Mouse (Mus musculus) hindbrain, embryonic 14.5 days (tissue): ENCODE data around the gene Naa25. TPM values are rescaled to one million over a fixed set of nuclear protein-coding genes. Genes with fewer than 3 reads are reported as not detected.

Experiments
- ATAC-seq: fragments of 200-750 bp; cut with Nextera tagmentation; 2 replicates; pipeline ENCODE4 v1.8.0; 2017; ENCODE audit warnings: moderate number of reproducible peaks, mild to moderate bottlenecking, moderate TSS enrichment, moderate library complexity; ENCODE audit not compliant: low FRiP score
- DNase-seq: peaks from one replicate; pipeline ENCODE4 v3.0.0-alpha.2; 2015; ENCODE audit warnings: low spot score
- H3K27ac ChIP-seq: fragments of 300-500 bp; sonication (generic); 2 replicates; pipeline ENCODE4 v1.5.1; 2014; ENCODE audit warnings: mild to moderate bottlenecking, moderate library complexity
- H3K27me3 ChIP-seq: fragments of 300-500 bp; sonication (generic); 2 replicates; pipeline ENCODE4 v1.6.1; 2014; ENCODE audit warnings: mild to moderate bottlenecking, low read length, mixed read lengths; ENCODE audit not compliant: control insufficient read depth, insufficient read depth
- H3K36me3 ChIP-seq: fragments of 300-500 bp; sonication (generic); replicated peaks from 2 replicates; pipeline ENCODE4 v1.6.1; 2014; ENCODE audit not compliant: control insufficient read depth, insufficient read depth
- H3K4me1 ChIP-seq: fragments of 300-500 bp; sonication (generic); replicated peaks from 2 replicates; pipeline ENCODE4 v1.6.1; 2014; ENCODE audit warnings: antibody characterized with exemption, low read length, mixed read lengths; ENCODE audit not compliant: control insufficient read depth, insufficient read depth
- H3K4me2 ChIP-seq: fragments of 300-500 bp; sonication (generic); replicated peaks from 2 replicates; pipeline ENCODE4 v1.6.1; 2014; ENCODE audit warnings: mild to moderate bottlenecking, moderate library complexity
- H3K4me3 ChIP-seq: fragments of 300-500 bp; sonication (generic); replicated peaks from 2 replicates; pipeline ENCODE4 v1.5.1; 2014; ENCODE audit warnings: mild to moderate bottlenecking, low read length
- H3K9ac ChIP-seq: fragments of 300-500 bp; sonication (generic); 2 replicates; pipeline ENCODE4 v1.6.1; 2014
- H3K9me3 ChIP-seq: fragments of 300-500 bp; sonication (generic); 2 replicates; pipeline ENCODE4 v1.6.1; 2016; ENCODE audit warnings: low read length; ENCODE audit not compliant: control insufficient read depth
- WGBS: fragments of 180-500 bp; shearing (Covaris S2); extraction: QIAGEN DNeasy Blood & Tissue Kit; methylation state at CpG from one replicate; pipeline ENCODE4 v1.1.7; 2014; 5-methylcytosine and 5-hydroxymethylcytosine counted together
- polyA plus RNA-seq: library from polyadenylated mRNA; unstranded; fragments of >200 nt; fragmentation: Nextera tagmentation; extraction: Ambion mirVana; gene quantifications from 2 replicates; pipeline ENCODE4 v1.2.1, GENCODE M21; 2014

The Naa25 gene
- polyA plus RNA-seq, 1 experiment from 2014 or later: 55.3 TPM

- no peak for ATAC-seq
- 39% methylated on average over 3 of the region's 3 CpGs for WGBS
- no peak overlapping the region for H3K27ac ChIP-seq
Measured at GRCm38 (mm10) chr5:121477680-121478079, 79.9 kb downstream of the Naa25 start.

GRCm38 (mm10) chr5:121484801-121485200, 87.1 kb downstream of the Naa25 start:
- Histone ChIP-seq H3K27ac (no peak overlapping the region), H3K4me3 (no peak overlapping the region), H3K27me3 (no peaks in the 10 kb centered on the region), H3K4me2 (no peak overlapping the region), H3K36me3 (no peaks in the 10 kb centered on the region), H3K9me3 (no peaks in the 10 kb centered on the region), H3K9ac (no peak overlapping the region), H3K4me1 (no peaks in the 10 kb centered on the region)
- DNase-seq: no peak
- no peak for ATAC-seq
- 86% methylated on average over 5 of the region's 5 CpGs for WGBS

More at GRCm38 (mm10) chr5:121477680-121478079, 79.9 kb downstream of the Naa25 start:
- H3K4me2 ChIP-seq: no peak overlapping the region
- no peaks in the 10 kb centered on the region for H3K36me3 ChIP-seq
- no peaks in the 10 kb centered on the region for H3K27me3 ChIP-seq
- H3K4me3 ChIP-seq: no peak overlapping the region
- no peaks in the 10 kb centered on the region for H3K4me1 ChIP-seq
- H3K9ac ChIP-seq: no peak overlapping the region
- H3K9me3 ChIP-seq: no peaks in the 10 kb centered on the region
- DNase-seq: peak; percentile 94

- Histone ChIP-seq H3K9ac (no peak overlapping the region), H3K27me3 (no peaks in the 10 kb centered on the region), H3K9me3 (no peaks in the 10 kb centered on the region), H3K4me2 (no peak overlapping the region), H3K4me1 (no peaks in the 10 kb centered on the region), H3K4me3 (no peak overlapping the region), H3K27ac (no peak overlapping the region), H3K36me3 (no peaks in the 10 kb centered on the region)
- ATAC-seq: no peak
- WGBS: 84% methylated on average over 8 of the region's 8 CpGs
- no peak for DNase-seq
Measured at GRCm38 (mm10) chr5:121493305-121493704, 95.6 kb downstream of the Naa25 start.

Other genes with a start within 250 kb of the Naa25 start
- 26.2 and 26.4 TPM in 2 replicates for gene Ptpn11, start 206.5 kb upstream of the Naa25 start, polyA plus RNA-seq
- 377 and 422 TPM in 2 replicates for gene Rpl6, start 193.5 kb upstream of the Naa25 start, polyA plus RNA-seq
- 34.1 and 37.2 TPM in 2 replicates for gene Hectd4, start 177.7 kb upstream of the Naa25 start, polyA plus RNA-seq
- 118 and 120 TPM in 2 replicates for gene Trafd1, start 12.3 kb upstream of the Naa25 start, polyA plus RNA-seq
- gene Tmem116, start 54.0 kb downstream of the Naa25 start, polyA plus RNA-seq: 1.2 and 1.9 TPM in 2 replicates
- gene Erp29, start 54.6 kb downstream of the Naa25 start, polyA plus RNA-seq: 146 and 147 TPM in 2 replicates
- not detected in 2 replicates for gene Adam1b, start 105.5 kb downstream of the Naa25 start, polyA plus RNA-seq
- 4.4 and 5.0 TPM in 2 replicates for gene Adam1a, start 147.5 kb downstream of the Naa25 start, polyA plus RNA-seq
- gene Gm42878, start 147.5 kb downstream of the Naa25 start, polyA plus RNA-seq: not detected in 2 replicates
- 58.9 and 66.6 TPM in 2 replicates for gene Mapkapk5, start 148.0 kb downstream of the Naa25 start, polyA plus RNA-seq
- 54.5 and 58.7 TPM in 2 replicates for gene Aldh2, start 195.9 kb downstream of the Naa25 start, polyA plus RNA-seq
- gene Acad12, start 221.0 kb downstream of the Naa25 start, polyA plus RNA-seq: 1.2 and 1.5 TPM in 2 replicates